Mouse (Mus musculus) CD4-positive helper T cell, adult 2 months (primary cell): ENCODE results near the gene Tspan31.
"Not testable (repeated sequence)": the region's sequence is repeated elsewhere in the genome, so short reads cannot be mapped to it uniquely, and the experiment has no call there.

ENCODE experiments used
- DNase-seq: peaks from one replicate; pipeline ENCODE4 v3.0.0-alpha.2; 2012; ENCODE audit warnings: low read depth, missing footprints, low spot score

The Tspan31 gene

GRCm38 (mm10) chr10:127083915-127084306 is 13.8 kb upstream of the Tspan31 start:
- no peak for DNase-seq

- DNase-seq: no peak
Measured at GRCm38 (mm10) chr10:127083292-127083914, 13.3 kb upstream of the Tspan31 start.

DNA sequence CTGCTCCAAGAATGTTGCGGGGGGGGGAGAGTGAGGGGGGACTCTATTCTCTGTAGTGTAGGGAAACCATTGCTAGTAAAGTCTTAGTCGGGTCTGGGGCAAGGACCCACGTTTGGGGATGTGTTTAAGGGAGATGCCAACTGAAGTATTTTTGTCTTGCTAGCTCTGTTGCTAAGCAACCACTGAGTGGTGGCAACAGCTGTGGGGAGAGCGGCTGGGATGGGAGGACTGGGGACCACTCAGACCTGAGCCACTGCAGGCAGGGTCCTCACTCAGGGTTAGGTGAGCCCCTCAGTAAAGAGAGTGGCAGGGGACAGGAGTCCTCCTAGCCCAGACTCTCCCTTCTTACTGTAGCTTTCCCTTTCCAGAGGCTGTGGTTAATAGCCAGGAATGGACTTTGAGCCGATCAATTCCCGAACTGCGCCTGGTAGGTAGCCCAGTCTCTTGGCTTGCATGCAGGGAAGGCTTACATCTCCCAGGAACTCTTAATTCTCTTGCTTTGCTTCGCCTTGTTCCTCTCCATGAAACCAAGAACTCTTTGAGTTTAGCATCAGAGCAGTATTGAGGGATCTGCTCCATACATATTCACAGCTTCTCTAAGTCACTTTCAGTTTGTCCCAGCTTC is 12.0 kb upstream of the Tspan31 start:
- DNase-seq: no peak

DNA sequence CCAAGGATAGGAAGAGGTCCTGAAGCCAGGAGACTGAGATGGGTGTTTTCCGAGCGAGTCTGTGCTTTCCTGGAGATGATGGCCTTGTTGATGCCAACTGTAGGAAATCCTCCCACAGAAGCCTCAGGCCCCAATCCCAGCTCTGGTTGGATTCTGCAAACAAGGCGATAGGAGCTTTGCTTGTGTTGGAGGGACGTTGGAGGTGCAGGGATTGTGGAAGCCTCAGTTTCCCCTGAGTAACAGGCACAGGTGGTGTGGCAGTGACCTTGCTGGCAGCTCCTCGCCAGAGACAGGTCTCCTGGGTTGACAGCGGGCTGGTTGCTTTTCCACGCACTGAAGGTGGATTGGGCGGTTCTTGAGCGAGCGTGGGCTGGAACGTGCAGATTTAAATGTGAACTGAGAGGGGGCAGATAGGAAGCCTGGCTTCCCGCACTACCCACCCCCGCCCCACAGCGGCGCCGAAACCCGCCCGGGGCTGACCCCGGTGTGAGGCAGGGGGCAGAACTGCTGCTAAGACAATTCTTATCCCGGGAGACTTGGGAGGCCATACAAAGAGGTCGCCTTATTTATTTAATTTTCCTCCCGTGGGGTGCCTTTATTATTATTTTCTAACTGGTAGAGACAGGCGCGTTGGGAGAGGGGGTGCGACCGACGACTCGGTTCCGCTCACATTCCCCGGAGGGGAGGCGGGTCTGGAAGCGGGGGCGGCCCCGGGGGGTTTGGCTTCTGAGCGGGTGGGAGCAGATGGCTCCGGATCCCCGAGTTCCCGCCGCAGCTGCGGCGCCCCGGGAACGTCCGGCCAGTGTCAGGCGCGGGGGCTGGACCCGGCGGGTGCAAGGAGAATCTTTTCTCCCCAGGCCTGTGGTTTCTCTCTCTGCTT is 11.1 kb upstream of the Tspan31 start:
- DNase-seq: no peak

- no peak for DNase-seq
Measured at GRCm38 (mm10) chr10:127079665-127080391, 9.8 kb upstream of the Tspan31 start.

DNA sequence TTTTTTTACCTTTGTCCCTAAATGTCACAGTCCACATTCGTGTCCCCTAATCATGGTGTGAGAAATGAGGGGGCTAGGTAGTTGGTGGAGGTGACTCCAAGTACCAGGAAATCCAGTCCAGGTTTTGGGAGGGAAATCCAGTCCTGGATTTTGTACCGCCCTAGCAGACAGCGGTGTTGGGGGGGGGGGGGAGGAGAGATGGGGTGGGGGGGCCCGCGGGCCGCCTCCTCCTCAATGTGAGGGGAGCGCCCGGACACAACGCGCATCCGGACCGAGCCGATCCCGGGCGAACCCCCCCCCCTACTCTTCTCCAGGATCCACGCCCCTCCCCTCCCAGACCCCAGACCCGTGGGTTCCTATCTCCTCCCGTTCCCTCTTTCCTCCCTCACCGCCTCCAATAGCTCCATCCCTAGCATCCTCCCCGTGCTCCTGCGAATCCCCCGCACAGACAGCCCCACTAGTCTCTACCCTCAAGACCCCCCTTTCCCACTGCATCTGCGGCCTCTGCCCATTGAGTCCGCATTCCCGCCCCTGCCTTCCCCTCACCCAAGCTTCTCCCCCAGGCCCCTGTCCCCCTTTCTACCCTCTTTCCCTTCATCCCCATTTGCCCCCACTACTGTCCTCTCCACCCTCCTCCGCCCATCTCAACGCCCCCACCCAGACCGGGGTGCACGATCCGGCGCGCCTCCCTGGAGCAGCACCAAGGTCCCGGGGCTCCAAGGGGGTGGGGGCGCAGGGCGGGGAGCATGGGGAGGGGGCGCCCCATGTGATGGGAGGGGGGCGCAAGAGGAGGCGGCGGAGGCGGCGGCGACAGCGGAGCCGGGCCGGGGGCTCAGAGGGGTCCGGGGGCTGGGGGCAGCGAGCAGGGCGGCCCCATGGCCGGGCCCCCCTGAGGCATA is 8.9 kb upstream of the Tspan31 start:
- DNase-seq: no peak

DNA sequence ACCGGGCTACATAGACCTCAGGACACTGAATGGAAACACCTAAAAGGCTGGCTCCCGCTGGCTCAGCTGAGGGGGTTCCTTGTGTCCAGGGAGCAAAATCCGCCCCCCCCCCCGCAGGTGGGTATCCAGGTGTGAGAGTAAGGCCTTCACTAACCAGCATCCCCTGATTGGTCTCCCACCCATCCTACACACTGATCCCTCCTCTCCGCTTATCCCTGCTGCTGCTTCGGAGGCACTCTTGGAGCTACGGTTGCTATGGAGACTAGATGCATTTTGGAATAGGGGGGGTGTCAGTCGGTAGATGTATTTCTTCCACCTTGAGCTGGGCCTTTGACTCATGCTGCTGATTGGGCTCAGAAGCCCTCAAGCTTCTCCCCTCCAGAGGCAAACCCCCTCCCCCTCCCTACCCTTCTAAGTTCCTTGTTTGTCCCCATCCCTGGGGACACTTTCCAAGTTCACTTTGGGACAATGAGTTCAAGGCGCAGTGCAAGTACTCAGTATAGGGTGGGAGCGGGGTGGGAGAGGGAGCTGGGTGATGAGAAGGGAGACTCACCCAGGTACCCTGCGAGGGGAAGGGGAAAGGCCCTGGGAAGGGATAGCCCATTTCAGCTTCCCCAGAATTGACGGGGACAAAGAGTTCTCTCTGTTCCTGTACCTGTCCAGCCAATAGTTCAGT is 8.1 kb upstream of the Tspan31 start:
- no peak for DNase-seq

DNA sequence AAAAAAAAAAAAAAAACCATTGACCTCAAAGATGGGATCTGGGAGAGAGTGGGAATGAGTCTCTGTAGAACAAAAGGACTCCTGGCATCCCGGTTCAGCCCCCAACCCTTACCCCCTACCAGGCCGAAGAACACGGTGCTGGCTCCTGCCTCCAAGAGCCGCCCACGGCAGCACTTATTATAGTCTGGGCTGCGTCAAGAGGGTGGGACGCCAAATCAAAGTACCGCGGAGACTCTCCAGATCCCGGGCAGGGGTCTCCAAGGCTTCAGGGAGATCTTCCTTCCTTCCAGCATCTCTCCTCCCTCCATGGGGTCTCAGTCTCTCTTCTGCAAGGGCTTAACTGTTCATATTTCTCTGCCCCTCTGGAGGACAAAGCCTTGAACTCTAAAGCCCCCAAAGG is 7.5 kb upstream of the Tspan31 start:
- DNase-seq: no peak

DNA sequence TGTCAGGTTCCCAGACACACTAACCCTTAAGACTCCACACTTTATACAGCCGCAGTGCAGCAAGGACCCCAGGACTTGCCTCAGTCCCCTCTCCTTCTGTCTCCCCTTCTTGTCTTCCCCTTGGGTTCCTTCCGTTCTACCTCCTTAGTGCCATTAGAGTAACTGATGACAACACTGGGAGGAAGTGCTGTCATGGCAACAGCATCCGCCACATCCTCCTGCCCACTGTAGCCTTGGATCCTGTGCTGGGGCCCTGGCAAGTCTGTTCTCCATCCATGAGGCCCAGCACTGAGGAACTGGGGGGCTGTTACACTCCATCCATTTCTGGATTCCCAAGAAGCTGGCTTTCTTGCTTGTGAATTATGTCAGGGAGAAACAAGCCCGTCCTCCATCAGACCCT is 6.0 kb upstream of the Tspan31 start:
- peak; percentile 89 for DNase-seq

DNA sequence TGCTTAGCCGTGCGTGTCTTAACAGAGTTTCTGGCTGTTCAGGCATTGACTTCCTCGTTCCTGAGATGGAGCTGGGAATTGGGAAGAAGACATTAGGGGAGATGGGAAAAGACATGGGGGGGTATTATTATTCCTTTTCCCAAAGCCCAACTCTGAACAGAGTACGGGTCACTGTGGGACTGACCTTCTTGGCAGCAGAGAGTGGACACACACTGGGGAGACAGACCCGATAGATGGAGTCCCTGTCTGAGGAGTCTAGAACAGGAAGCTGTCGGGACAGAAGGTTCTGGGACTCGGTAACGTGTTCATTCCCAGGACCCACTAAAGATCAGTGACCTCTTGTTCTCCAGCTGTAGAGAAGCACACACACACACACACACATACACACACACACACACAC is 5.6 kb upstream of the Tspan31 start:
- DNase-seq: no peak

GRCm38 (mm10) chr10:127075080-127075479 is 5.0 kb upstream of the Tspan31 start, which contains the start of gene Agap2:
TSS of gene Agap2 (plus strand) at chr10:127075284.
- peak; percentile 89 for DNase-seq

DNA sequence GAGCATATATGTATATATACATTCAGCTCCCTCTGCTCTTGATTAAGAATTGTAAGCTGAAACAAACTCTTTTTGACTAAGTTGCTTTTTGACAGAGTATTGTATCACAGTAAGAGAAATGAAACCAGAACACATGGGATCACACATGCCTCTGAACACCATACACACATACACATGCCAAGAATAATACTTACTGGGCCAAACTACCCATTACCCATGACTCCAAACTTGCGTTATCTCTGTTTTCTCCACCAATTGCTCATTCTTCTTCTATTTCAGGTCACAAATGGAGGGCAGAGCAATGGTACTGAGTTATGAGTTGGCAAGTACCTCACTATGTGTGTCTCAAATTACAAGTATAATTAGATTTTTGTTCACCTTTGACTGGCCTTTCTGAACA is 3.9 kb upstream of the Tspan31 start:
- DNase-seq: no peak

GRCm38 (mm10) chr10:127072969-127073368 is 2.9 kb upstream of the Tspan31 start:
- not testable (repeated sequence) for DNase-seq

DNA sequence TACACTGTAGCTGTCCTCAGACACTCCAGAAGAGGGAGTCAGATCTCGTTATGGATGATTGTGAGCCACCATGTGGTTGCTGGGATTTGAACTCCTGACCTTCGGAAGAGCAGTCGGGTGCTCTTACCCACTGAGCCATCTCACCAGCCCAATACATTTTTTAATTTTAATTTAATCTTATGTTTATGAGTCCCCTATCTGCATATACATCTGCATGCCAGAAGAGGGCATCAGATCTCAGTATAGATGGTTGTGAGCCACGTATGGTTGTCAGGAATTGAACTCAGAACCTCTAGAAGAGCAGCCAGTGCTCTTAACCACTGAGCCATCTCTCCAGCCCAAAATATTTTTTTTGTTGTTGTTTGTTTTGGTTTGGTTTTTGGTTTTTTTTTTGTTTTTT is 2.2 kb upstream of the Tspan31 start:
- not testable (repeated sequence) for DNase-seq

DNA sequence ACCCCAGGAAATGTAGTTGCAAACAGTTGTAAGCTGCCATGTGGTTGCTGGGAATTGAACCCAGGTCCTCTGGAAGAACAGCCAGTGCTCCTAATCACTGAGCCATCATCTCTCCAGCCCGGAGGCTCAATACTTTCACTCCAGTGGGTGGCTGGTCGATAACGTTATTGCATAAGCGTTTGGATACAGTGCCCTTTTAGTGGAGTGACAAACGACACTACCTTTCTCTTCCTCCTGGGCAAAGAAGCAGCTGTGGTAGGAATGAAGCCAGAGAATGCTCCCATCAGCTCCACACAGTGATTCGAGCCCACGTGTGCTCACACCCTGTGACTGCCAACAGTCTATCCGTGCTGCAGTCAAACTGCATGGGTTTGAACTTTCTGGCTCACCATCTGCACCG is 1.1 kb upstream of the Tspan31 start:
- no peak for DNase-seq

DNA sequence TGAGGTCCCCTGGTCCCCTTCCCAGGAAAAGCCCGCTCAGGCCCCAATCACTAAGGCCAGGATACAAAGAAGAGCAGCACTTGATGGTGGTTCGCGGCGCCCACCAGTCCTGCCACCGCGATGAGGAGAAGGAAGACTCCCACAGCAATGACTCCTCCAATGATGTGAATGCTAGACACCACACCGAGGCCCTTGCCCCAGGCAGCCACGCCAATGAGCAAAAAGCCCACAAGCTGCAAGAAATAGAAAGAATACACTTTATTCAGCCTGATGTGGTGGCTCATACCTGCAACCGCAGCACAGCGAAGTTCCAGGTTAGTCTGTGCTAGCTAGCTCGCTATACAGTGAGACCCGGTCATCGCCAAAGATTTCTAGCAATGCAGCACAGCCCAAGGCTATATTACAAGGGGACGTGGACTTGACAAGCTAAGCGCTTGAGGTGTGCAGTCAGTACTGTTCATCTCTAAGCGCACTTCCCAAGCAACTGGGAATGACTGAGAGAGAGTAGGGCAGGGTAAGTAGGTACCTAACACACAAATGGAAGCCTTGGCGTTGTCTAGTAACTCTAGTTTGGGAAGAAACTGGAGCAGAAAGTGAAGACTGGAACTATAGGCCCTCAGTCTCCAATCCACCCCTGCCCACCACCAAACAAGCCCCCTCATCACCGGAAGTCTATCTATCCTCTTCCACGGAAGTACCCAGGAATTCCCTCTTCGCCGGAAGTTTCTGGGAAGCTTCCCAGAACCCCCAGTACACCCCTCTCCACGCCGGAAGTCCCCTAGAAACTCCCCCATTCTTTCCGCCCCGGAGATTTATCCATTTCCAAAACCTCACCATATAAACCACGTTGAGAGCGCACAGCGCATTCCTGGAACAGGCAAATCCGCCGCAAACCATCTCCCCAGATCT is 529 bp downstream of the Tspan31 start:
- DNase-seq: no peak

- DNase-seq: no peak
Measured at GRCm38 (mm10) chr10:127068360-127069038, 1.6 kb downstream of the Tspan31 start.

- no peak for DNase-seq
Measured at GRCm38 (mm10) chr10:127066519-127067018, 3.5 kb downstream of the Tspan31 start.
